Mouse (Mus musculus) adrenal gland, postnatal 14 days (tissue): Measurements from ENCODE around the gene Wdr91. TPM values are rescaled to one million over a fixed set of nuclear protein-coding genes. Genes with fewer than 3 reads are reported as not detected.

Source experiments
- DNase-seq: peaks from one replicate; pipeline ENCODE4 v3.0.0; 2021; ENCODE audit warnings: mixed read lengths
- total RNA-seq: library from RNA; stranded (reverse); gene quantifications from 2 replicates; pipeline ENCODE4 v1.2.3, GENCODE M21; 2021

The Wdr91 gene
- total RNA-seq, 1 experiment from 2014 or later: 25.5 TPM

GRCm38 (mm10) chr6:34879101-34879740 is 31.5 kb downstream of the Wdr91 start:
- no peak for DNase-seq

- peak; percentile 97 for DNase-seq
Measured at GRCm38 (mm10) chr6:34877509-34878321, 33.0 kb downstream of the Wdr91 start, which contains the start of gene Cyren. TSS of gene Cyren (minus strand) at chr6:34878060.

GRCm38 (mm10) chr6:34876835-34877156 is 33.9 kb downstream of the Wdr91 start:
- no peak for DNase-seq

GRCm38 (mm10) chr6:34875966-34876834 is 34.5 kb downstream of the Wdr91 start:
- DNase-seq: peak; percentile 37

- DNase-seq: peak; percentile 33
Measured at GRCm38 (mm10) chr6:34875268-34875761, 35.4 kb downstream of the Wdr91 start.

GRCm38 (mm10) chr6:34874101-34874921 is 36.4 kb downstream of the Wdr91 start:
- DNase-seq: peak; percentile 75

GRCm38 (mm10) chr6:34872871-34873270 is 37.8 kb downstream of the Wdr91 start:
- no peak for DNase-seq

- no peak for DNase-seq
Measured at GRCm38 (mm10) chr6:34871929-34872328, 38.7 kb downstream of the Wdr91 start.

- DNase-seq: no peak
Measured at GRCm38 (mm10) chr6:34870724-34871123, 40.0 kb downstream of the Wdr91 start.

GRCm38 (mm10) chr6:34870136-34870535 is 40.5 kb downstream of the Wdr91 start:
- no peak for DNase-seq

GRCm38 (mm10) chr6:34869225-34869915 is 41.3 kb downstream of the Wdr91 start:
- DNase-seq: no peak

- DNase-seq: no peak
Measured at GRCm38 (mm10) chr6:34868507-34869217, 42.0 kb downstream of the Wdr91 start.

GRCm38 (mm10) chr6:34867995-34868350 is 42.7 kb downstream of the Wdr91 start:
- DNase-seq: no peak

GRCm38 (mm10) chr6:34867301-34867994 is 43.2 kb downstream of the Wdr91 start:
- DNase-seq: no peak

GRCm38 (mm10) chr6:34866786-34867185 is 43.9 kb downstream of the Wdr91 start:
- no peak for DNase-seq

- DNase-seq: no peak
Measured at GRCm38 (mm10) chr6:34865711-34866593, 44.7 kb downstream of the Wdr91 start.

GRCm38 (mm10) chr6:34865213-34865612 is 45.5 kb downstream of the Wdr91 start:
- no peak for DNase-seq

GRCm38 (mm10) chr6:34863786-34864514 is 46.7 kb downstream of the Wdr91 start:
- DNase-seq: no peak
